13 mouse cellular contexts compared by ENCODE assay signal in the genomic region with DNA sequence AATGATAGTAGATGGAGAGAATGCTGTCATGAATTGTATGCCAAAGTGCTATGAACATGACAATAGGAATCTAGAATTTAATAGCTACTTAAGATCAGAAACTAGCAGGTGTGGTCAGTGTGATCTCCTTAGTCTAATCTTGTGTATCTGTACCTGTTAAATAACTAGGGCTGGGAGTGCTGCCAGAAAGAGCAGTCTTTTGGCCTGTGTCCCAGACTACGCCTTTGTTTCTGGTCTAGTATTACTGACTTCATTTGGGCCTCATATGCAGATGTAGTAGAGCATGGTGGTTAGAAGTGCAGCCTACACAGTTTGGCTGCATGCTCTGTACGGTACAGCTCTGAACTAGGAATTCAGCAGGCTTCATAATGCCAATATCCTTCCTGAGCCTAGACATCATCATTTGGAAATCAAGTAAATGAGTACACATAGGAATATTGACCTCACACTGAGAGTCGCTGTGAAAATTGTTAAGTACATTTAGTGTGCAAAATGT.
DNase-seq lines count a peak whose midpoint lies in the region; TF ChIP-seq lines count a peak whose summit lies in the region.
"Had no signal": no experiment of that assay in that cellular context is flagged by ENCODE, and none has a peak within 500 bp of the region (broad histone marks: within the 10 kb centered on the region; RNA-seq: fewer than 3 reads in every experiment).

No protein-coding gene starts in this region.

- TF ChIP-seq CTCF in cerebellum, adult 2 months (IDR thresholded peaks at IDR 0.05; ENCODE audit: borderline replicate concordance, insufficient read depth, low read depth, low read length), result no peak

- DNase-seq in adrenal gland, postnatal 25 days, result peak; percentile 1
- no peak for DNase-seq in adrenal gland, postnatal 14 days
- peak; percentile 24 for DNase-seq in left cerebral cortex, postnatal 4 days
- no peak for DNase-seq in left cerebral cortex, adult 11 months (ENCODE audit: low spot score)
- DNase-seq in cerebellum, adult 2 months, result peak; percentile 29 to 51
- peak; percentile 66 for DNase-seq in kidney, adult 9 months
- no peak for DNase-seq in urinary bladder, adult 18-20 months (ENCODE audit: low spot score in 2 of 2)
- no peak for DNase-seq in heart, postnatal 4 days
- DNase-seq: liver, embryonic 13.5 days; lung, postnatal 36 days had no signal

- H3K27ac ChIP-seq in cerebellum, adult 2 months (ENCODE audit: insufficient read depth, low read length), result no peak overlapping the region
- H3K27ac ChIP-seq: hindbrain, embryonic 15.5 days; left cerebral cortex, adult 2 months; liver, embryonic 13.5 days; midbrain, embryonic 15.5 days had no signal

- H3K27me3 ChIP-seq in cerebellum, adult 2 months (ENCODE audit: control insufficient read depth, insufficient read depth, low read length), result no peaks in the 10 kb centered on the region
- H3K27me3 ChIP-seq: hindbrain, embryonic 15.5 days; liver, embryonic 13.5 days; midbrain, embryonic 15.5 days had no signal

- H3K4me1 ChIP-seq in cerebellum, adult 2 months (ENCODE audit: control insufficient read depth, insufficient read depth, low read length), result no peaks in the 10 kb centered on the region
- H3K4me1 ChIP-seq: hindbrain, embryonic 15.5 days; liver, embryonic 13.5 days; midbrain, embryonic 15.5 days had no signal

- no peak overlapping the region for H3K4me3 ChIP-seq in cerebellum, adult 2 months (replicated peaks; ENCODE audit: insufficient read depth, low read depth, low read length)
- H3K4me3 ChIP-seq: hindbrain, embryonic 15.5 days; left cerebral cortex, adult 2 months; liver, embryonic 13.5 days; midbrain, embryonic 15.5 days had no signal

- intact Hi-C loops in left cerebral cortex, postnatal 4 days (cut with DNase I), result no loop called here

- no peak for TF ChIP-seq POLR2A in cerebellum, adult 2 months (IDR thresholded peaks at IDR 0.05; ENCODE audit: borderline replicate concordance, insufficient read depth, low read length)

- WGBS in cerebellum, adult 2 months, result 31% methylated on average over 3 of the region's 3 CpGs

Comparison
In these comparisons a context has a peak if more than half of its experiments do, and no peak if none do; other contexts are left out.
1. DNase-seq: peak in adrenal gland, postnatal 25 days (single experiment), left cerebral cortex, postnatal 4 days (single experiment), cerebellum, adult 2 months (2 of 2) and kidney, adult 9 months (single experiment); none in adrenal gland, postnatal 14 days (single experiment), left cerebral cortex, adult 11 months (single experiment), urinary bladder, adult 18-20 months (0 of 2) and heart, postnatal 4 days (single experiment).